Mouse (Mus musculus) liver, postnatal 0 days (tissue): ENCODE data around the gene Odaph.

Source experiments
- CTCF ChIP-seq: sonication (generic); IDR thresholded peaks from 2 replicates; pipeline ENCODE4 v1.5.1; 2016; ENCODE audit warnings: antibody characterized with exemption, low read depth
- EP300 ChIP-seq: IDR thresholded peaks from 2 replicates; pipeline ENCODE4 v1.6.1; 2016; ENCODE audit warnings: antibody characterized with exemption, low read depth, mild to moderate bottlenecking

DNA sequence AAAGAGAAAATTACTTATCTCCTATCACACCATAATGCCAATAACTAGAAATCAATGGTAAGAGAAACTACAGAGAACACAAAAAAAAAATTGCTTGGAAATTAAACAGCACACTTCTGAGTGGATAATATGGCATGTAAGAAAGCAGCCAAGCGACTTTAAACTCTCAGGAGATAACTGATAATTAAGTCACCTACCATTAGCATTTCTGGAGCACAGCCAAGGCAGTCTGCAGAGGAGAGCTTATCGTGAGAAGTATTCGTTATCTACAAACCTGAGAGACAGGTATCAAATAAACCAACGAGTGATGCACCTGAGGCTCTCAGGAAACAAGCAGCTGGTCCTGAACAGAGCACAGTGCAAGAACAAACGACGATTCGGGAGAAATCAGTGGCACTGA lies 24.5 kb downstream of the Odaph start:
- TF ChIP-seq EP300, result no peak
- TF ChIP-seq CTCF, result no peak
